Mouse (Mus musculus): ENCODE measurements around the gene Tsen2. TPM values are rescaled to one million over a fixed set of nuclear protein-coding genes. Genes with fewer than 3 reads are reported as not detected.

Gene Tsen2
- polyA plus RNA-seq, 1 experiment from 2014 or later, result 18.5 TPM

- 30% methylated on average over 12 of the region's 12 CpGs for WGBS
- 0 out of 2 replicates have a peak, but pooled peaks cover 4% of the 10 kb centered on the region for H3K4me1 ChIP-seq (replicated peaks; ENCODE audit: insufficient read depth, low read length)
- no peaks in the 10 kb centered on the region for H3K9me3 ChIP-seq (replicated peaks; ENCODE audit: low read length)
- no peak for TF ChIP-seq CTCF (IDR thresholded peaks at IDR 0.05; ENCODE audit: low read depth)
- no peaks in the 10 kb centered on the region for H3K27me3 ChIP-seq (ENCODE audit: insufficient read depth, low read length)
- peak; percentile 60 for ATAC-seq (replicated peaks; ENCODE audit: low FRiP score, low read depth)
- no peak overlapping the region for H3K9ac ChIP-seq (ENCODE audit: low read depth, low read length)
- H3K4me3 ChIP-seq (replicated peaks; ENCODE audit: low read depth, low read length), result no peak overlapping the region
- DNase-seq (ENCODE audit: low spot score), result no peak
- peak overlapping the region; percentile 13; the same call in 1 of the 2 replicates for H3K4me2 ChIP-seq (ENCODE audit: low read length)
- no peaks in the 10 kb centered on the region for H3K36me3 ChIP-seq (ENCODE audit: insufficient read depth, low read length)
- H3K27ac ChIP-seq, result no peak overlapping the region
Measured at GRCm38 (mm10) chr6:115519275-115519699, 25.2 kb upstream of the Tsen2 start.

DNA sequence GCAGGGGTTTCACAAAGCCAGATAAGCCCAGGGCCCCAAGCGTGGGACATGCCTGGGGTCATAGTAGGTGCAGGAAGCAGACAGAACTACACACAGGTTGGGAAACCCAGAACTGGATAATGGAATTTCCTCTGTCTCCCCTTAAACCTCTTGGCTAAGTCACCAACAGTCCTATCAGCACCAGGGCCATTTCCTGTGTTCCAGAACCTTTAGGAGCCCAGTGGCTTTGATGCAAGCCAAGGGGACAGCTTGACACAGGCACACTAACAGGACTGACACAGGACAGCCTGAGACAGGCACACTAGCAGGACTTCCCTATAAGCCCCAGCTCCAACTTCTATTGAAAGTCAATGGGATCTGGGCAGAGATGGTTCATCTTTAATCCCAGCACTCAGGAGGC, 22.5 kb upstream of the Tsen2 start:
- no peak overlapping the region for H3K4me2 ChIP-seq (ENCODE audit: low read length)
- no peaks in the 10 kb centered on the region for H3K36me3 ChIP-seq (ENCODE audit: insufficient read depth, low read length)
- DNase-seq (ENCODE audit: low spot score) (no peak), ATAC-seq (replicated peaks; ENCODE audit: low FRiP score, low read depth) (no peak)
- H3K27me3 ChIP-seq (ENCODE audit: insufficient read depth, low read length), result no peaks in the 10 kb centered on the region
- no peak for TF ChIP-seq CTCF (IDR thresholded peaks at IDR 0.05; ENCODE audit: low read depth)
- no peak overlapping the region for H3K27ac ChIP-seq
- 76% methylated on average over 1 of the region's 1 CpGs for WGBS
- H3K9me3 ChIP-seq (replicated peaks; ENCODE audit: low read length), result no peaks in the 10 kb centered on the region
- no peak overlapping the region for H3K4me3 ChIP-seq (replicated peaks; ENCODE audit: low read depth, low read length)
- H3K9ac ChIP-seq (ENCODE audit: low read depth, low read length), result no peak overlapping the region
- 0 out of 2 replicates have a peak, but pooled peaks cover 7% of the 10 kb centered on the region for H3K4me1 ChIP-seq (replicated peaks; ENCODE audit: insufficient read depth, low read length)

GRCm38 (mm10) chr6:115522691-115523146, 21.7 kb upstream of the Tsen2 start:
- Histone ChIP-seq H3K9me3 (replicated peaks; ENCODE audit: low read length) (no peaks in the 10 kb centered on the region), H3K9ac (ENCODE audit: low read depth, low read length) (no peak overlapping the region), H3K36me3 (ENCODE audit: insufficient read depth, low read length) (no peaks in the 10 kb centered on the region), H3K4me1 (replicated peaks; ENCODE audit: insufficient read depth, low read length) (0 out of 2 replicates have a peak, but pooled peaks cover 7% of the 10 kb centered on the region), H3K27me3 (ENCODE audit: insufficient read depth, low read length) (no peaks in the 10 kb centered on the region), H3K27ac (no peak overlapping the region; the same call in 1 of the 2 replicates), H3K4me2 (ENCODE audit: low read length) (no peak overlapping the region), H3K4me3 (replicated peaks; ENCODE audit: low read depth, low read length) (no peak overlapping the region)
- DNase-seq (ENCODE audit: low spot score), result no peak
- no peak for ATAC-seq (replicated peaks; ENCODE audit: low FRiP score, low read depth)
- TF ChIP-seq CTCF (IDR thresholded peaks at IDR 0.05; ENCODE audit: low read depth), result no peak
- 61% methylated on average over 6 of the region's 6 CpGs for WGBS

GRCm38 (mm10) chr6:115523201-115523600, 21.3 kb upstream of the Tsen2 start:
- 62% methylated on average over 9 of the region's 9 CpGs for WGBS
- Histone ChIP-seq H3K4me1 (replicated peaks; ENCODE audit: insufficient read depth, low read length) (0 out of 2 replicates have a peak, but pooled peaks cover 7% of the 10 kb centered on the region), H3K9me3 (replicated peaks; ENCODE audit: low read length) (no peaks in the 10 kb centered on the region), H3K4me2 (ENCODE audit: low read length) (no peak overlapping the region), H3K27ac (no peak overlapping the region), H3K27me3 (ENCODE audit: insufficient read depth, low read length) (no peaks in the 10 kb centered on the region), H3K4me3 (replicated peaks; ENCODE audit: low read depth, low read length) (no peak overlapping the region), H3K36me3 (ENCODE audit: insufficient read depth, low read length) (no peaks in the 10 kb centered on the region), H3K9ac (ENCODE audit: low read depth, low read length) (no peak overlapping the region)
- TF ChIP-seq CTCF (IDR thresholded peaks at IDR 0.05; ENCODE audit: low read depth), result no peak
- DNase-seq (ENCODE audit: low spot score) (no peak), ATAC-seq (replicated peaks; ENCODE audit: low FRiP score, low read depth) (no peak)

DNA sequence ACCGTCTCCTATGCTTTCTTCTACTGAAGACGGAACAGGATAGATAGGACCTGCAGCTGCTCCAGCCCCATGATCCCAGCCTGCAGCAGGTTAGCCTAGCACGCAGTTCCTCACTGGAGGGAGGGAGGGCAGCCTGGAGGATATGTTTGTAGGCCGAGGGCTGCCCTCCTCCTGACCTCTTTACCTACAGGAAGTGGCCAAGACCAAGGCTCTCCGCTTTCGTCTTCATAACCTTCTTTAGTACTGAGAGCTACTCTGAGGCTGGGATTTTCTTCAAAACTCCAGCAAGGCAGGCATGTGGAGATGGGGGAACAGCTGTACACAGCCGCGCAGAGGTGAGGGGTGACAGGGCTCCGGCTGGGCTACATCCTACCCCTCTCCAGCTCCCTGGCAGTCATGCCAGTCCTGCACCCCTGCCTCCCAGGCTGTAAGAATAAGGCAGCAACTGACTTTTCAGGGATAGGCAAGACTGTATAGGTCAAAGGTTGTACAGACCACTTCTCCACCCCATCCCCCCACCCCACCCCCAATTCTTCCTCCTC, 19.9 kb upstream of the Tsen2 start:
- no peak for TF ChIP-seq CTCF (IDR thresholded peaks at IDR 0.05; ENCODE audit: low read depth)
- no peak overlapping the region for H3K4me2 ChIP-seq (ENCODE audit: low read length)
- DNase-seq (ENCODE audit: low spot score), result no peak

DNA sequence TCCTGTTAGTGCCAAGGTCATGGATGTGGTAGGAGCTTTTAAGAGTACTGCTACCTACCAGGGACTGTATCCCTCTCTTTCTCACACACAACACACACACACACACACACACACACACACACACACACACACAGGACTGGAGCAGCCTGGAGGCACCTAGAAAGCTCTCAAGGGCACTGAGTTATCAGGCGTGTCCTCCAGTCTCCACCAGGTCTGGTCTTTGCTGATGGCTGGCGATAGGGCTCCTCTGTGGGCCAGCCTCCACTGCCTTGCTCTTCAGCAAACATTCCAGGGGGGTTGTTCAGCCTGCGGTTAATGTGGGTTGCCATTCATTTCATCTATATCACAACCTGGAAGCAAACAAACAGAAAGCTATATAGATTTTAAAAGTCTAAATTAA, 17.0 kb upstream of the Tsen2 start:
- no peak overlapping the region for H3K4me3 ChIP-seq (replicated peaks; ENCODE audit: low read depth, low read length)
- 0 out of 2 replicates have a peak, but pooled peaks cover 7% of the 10 kb centered on the region for H3K4me1 ChIP-seq (replicated peaks; ENCODE audit: insufficient read depth, low read length)
- H3K36me3 ChIP-seq (ENCODE audit: insufficient read depth, low read length), result no peaks in the 10 kb centered on the region
- 79% methylated on average over 3 of the region's 3 CpGs for WGBS
- DNase-seq (ENCODE audit: low spot score), result no peak
- no peak overlapping the region for H3K27ac ChIP-seq
- H3K9ac ChIP-seq (ENCODE audit: low read depth, low read length), result no peak overlapping the region
- no peaks in the 10 kb centered on the region for H3K9me3 ChIP-seq (replicated peaks; ENCODE audit: low read length)
- H3K27me3 ChIP-seq (ENCODE audit: insufficient read depth, low read length), result no peaks in the 10 kb centered on the region
- H3K4me2 ChIP-seq (ENCODE audit: low read length), result no peak overlapping the region
- no peak for ATAC-seq (replicated peaks; ENCODE audit: low FRiP score, low read depth)
- no peak for TF ChIP-seq CTCF (IDR thresholded peaks at IDR 0.05; ENCODE audit: low read depth)

More for the DNA sequence above, 19.9 kb upstream of the Tsen2 start:
- Histone ChIP-seq H3K27me3 (ENCODE audit: insufficient read depth, low read length) (no peaks in the 10 kb centered on the region), H3K9ac (ENCODE audit: low read depth, low read length) (no peak overlapping the region), H3K36me3 (ENCODE audit: insufficient read depth, low read length) (no peaks in the 10 kb centered on the region), H3K4me3 (replicated peaks; ENCODE audit: low read depth, low read length) (no peak overlapping the region), H3K4me1 (replicated peaks; ENCODE audit: insufficient read depth, low read length) (0 out of 2 replicates have a peak, but pooled peaks cover 7% of the 10 kb centered on the region), H3K27ac (0 out of 2 replicates have a peak overlapping the region, but pooled peaks have one; percentile 13), H3K9me3 (replicated peaks; ENCODE audit: low read length) (no peaks in the 10 kb centered on the region)
- 0 out of 2 replicates have a peak, but pooled peaks have one; percentile 33 for ATAC-seq (replicated peaks; ENCODE audit: low FRiP score, low read depth)
- 56% methylated on average over 9 of the region's 9 CpGs for WGBS

Data from kidney, postnatal 0 days (tissue).